Mouse (Mus musculus): ENCODE measurements around the gene Uso1.

DNA sequence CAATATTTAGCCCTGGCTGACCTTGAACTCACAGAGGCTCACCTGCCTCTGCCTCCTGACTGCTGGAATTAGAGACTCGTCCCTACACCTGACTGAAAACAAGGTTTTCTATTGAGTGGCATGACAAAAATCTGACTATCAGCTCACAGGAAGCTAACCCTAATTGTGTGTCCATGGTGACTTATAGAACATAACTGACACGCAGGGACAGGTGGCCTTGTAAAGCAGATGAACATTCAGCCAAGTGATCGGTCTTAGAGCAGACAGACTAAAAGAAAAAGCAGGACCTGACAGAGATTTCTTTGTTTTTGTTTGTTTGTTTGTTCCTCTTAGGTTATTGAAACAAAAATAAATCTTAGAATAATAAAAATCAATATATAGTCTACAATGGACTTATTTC, 10.5 kb downstream of the Uso1 start:
- TF ChIP-seq POLR2A (IDR thresholded peaks at IDR 0.05; ENCODE audit: low read depth, low read length): no peak
- no peak for TF ChIP-seq CTCF (conservative IDR thresholded peaks at IDR 0.05; ENCODE audit: insufficient read depth, insufficient read length, low read depth, low read length)
